Mouse (Mus musculus): ENCODE data around the gene Ftl1. TPM values are rescaled to one million over a fixed set of nuclear protein-coding genes. Genes with fewer than 3 reads are reported as not detected.
"Not testable (repeated sequence)": the region's sequence is repeated elsewhere in the genome, so short reads cannot be mapped to it uniquely, and the experiment has no call there.

Ftl1 gene
- total RNA-seq (2021) = 100 to 1,000 TPM; 287 to 382 TPM
- long read RNA-seq, experiment 1, transcript Ftl1-201 (4 exons, 968 nt) = major isoform, 366 of 376 reads
- long read RNA-seq, experiment 1, partial matches to known transcripts = 0 of 376 reads
- long read RNA-seq, experiment 1, other reads (novel, unspliced or antisense) = 6 of 376 reads
- long read RNA-seq, experiment 2, transcript Ftl1-201 (4 exons, 968 nt) = major isoform, 344 of 350 reads
- long read RNA-seq, experiment 2, partial matches to known transcripts = 0 of 350 reads
- long read RNA-seq, experiment 2, other reads (novel, unspliced or antisense) = 2 of 350 reads

GRCm38 (mm10) chr7:45459564-45460140, at the start of gene Ftl1:
TSS of gene Ftl1 (minus strand) at chr7:45459884.
- peak; percentile 98 to 99 for DNase-seq

GRCm38 (mm10) chr7:45509181-45509882, 49.6 kb upstream of the Ftl1 start:
- DNase-seq = no peak

GRCm38 (mm10) chr7:45508561-45508960, 48.9 kb upstream of the Ftl1 start:
- no peak for DNase-seq

- no peak for DNase-seq
Observed at GRCm38 (mm10) chr7:45507583-45507982, 47.9 kb upstream of the Ftl1 start.

GRCm38 (mm10) chr7:45498427-45498826, 38.7 kb upstream of the Ftl1 start:
- DNase-seq = no peak

- DNase-seq = peak; percentile 49 to 62
Observed at GRCm38 (mm10) chr7:45494548-45494947, 34.9 kb upstream of the Ftl1 start.

- DNase-seq = peak; percentile 69 to 79
Observed at GRCm38 (mm10) chr7:45492951-45493350, 33.3 kb upstream of the Ftl1 start.

- DNase-seq = no peak
Observed at GRCm38 (mm10) chr7:45492225-45492844, 32.7 kb upstream of the Ftl1 start.

- no peak for DNase-seq
Observed at GRCm38 (mm10) chr7:45491264-45491663, 31.6 kb upstream of the Ftl1 start.

- no peak for DNase-seq
Observed at GRCm38 (mm10) chr7:45490822-45491221, 31.1 kb upstream of the Ftl1 start.

GRCm38 (mm10) chr7:45489578-45489977, 29.9 kb upstream of the Ftl1 start:
- DNase-seq = no peak

- peak; percentile 79 to 88 for DNase-seq
Observed at GRCm38 (mm10) chr7:45488293-45489204, 28.9 kb upstream of the Ftl1 start, which contains the start of gene Dhdh. TSS of gene Dhdh (minus strand) at chr7:45488805.

GRCm38 (mm10) chr7:45487861-45488292, 28.2 kb upstream of the Ftl1 start:
- no peak for DNase-seq

- DNase-seq = no peak
Observed at GRCm38 (mm10) chr7:45486761-45487415, 27.2 kb upstream of the Ftl1 start, which contains the start of gene Gm45808. TSS of gene Gm45808 (minus strand) at chr7:45486811.

- no peak for DNase-seq
Observed at GRCm38 (mm10) chr7:45486158-45486557, 26.5 kb upstream of the Ftl1 start.

- DNase-seq = not testable (repeated sequence)
Observed at GRCm38 (mm10) chr7:45484985-45485384, 25.3 kb upstream of the Ftl1 start.

- DNase-seq = no peak
Observed at GRCm38 (mm10) chr7:45482166-45482565, 22.5 kb upstream of the Ftl1 start.

GRCm38 (mm10) chr7:45481374-45481927, 21.8 kb upstream of the Ftl1 start, which contains the start of gene Tulp2:
TSS of gene Tulp2 (plus strand) at chr7:45481877.
- DNase-seq = peak; percentile 69 to 80

GRCm38 (mm10) chr7:45480310-45480709, 20.6 kb upstream of the Ftl1 start:
- not testable (repeated sequence) for DNase-seq

- no peak for DNase-seq
Observed at GRCm38 (mm10) chr7:45478774-45479173, 19.1 kb upstream of the Ftl1 start.
